Mouse (Mus musculus): ENCODE measurements at regions not wholly inside any gene's neighbourhood (a gene's known extent, or its start where the extent isn't known, plus 50 kb on each side); places are given as distances from the start of the nearest gene placed in this dataset.
A peak's percentile ranks its signal among the peaks of the same experiment; 100 is the strongest.

DNA sequence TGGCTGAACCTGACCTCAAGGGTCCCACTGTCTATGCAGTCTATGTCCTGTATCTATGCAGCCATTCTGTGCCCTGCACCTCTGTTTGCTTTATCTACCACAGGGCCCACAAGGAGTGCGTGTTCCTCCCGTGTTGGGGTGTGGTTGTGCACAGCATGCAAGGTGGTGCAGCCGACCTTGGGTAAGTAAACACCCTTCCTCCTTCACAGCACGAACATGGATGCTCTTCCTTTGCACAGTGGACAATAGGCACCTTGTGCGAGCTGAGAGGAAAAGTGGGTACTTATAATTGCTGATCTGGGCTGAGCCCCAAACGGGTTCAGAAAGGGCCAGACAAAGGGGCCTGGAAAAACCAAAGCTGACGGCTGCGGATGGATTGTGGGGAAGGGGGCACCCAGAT, 91.3 kb upstream of the 1600014C23Rik start:
- DNase-seq (ENCODE audit: low read depth, low spot score): no peak

DNA sequence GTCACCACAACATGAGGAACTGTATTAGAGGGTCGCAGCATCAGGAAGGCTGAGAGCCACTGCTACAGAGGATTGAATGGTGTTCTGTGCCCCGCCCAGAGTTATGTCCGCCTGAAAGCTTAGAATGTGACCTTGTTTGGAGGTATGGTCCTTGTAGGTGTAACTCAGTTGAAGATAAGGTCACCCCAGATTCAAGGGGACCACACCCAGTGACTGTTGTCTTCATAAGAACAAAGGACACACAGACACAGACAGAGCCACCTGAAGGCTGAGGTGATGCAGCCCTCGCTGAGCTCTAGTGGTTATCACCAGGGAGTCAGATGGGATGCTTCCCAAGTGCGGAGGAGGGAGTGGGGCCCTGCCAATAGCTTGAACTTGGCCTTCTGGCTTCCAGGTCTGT, 89.9 kb upstream of the 1600014C23Rik start:
- no peak for DNase-seq (ENCODE audit: low read depth, low spot score)

DNA sequence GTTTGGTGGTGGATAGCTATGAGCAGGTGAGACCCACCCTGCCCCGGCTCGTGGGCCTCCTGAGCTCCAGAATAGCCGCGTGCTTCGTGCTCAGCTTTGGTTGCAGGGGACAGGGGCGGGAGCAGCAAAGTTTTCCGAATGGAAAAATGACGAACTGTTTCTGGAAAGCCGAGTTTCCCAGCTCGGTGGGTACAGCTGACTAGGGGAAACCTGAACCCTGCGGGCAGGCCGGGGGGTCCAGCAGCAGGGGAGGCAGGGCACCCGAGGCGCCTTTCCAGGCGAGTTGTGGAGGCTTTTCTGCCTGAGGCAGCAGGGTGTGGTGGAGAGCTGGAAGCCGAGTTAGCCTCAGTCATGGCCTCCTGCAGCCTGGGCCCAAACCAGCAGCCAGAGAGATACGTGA, 88.8 kb upstream of the 1600014C23Rik start:
- DNase-seq (ENCODE audit: low read depth, low spot score): no peak

DNA sequence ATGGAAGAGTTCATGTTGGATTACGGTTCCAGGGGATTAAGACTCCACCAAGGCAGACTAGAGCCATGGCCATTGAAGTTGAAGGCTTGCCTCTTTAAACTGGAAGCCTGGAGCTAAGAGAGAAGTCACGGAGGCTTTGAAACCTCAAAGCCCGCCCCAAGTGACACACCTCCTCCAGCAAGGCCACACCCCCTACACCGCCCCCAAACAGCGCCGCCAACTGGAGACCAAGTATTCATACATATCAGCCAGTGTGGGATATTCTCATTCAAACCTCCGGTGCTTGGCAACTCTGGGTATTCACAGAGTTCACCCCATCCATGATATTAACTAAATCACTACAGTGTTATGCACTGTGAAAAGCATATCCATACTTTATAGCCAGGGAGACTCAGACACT, 87.7 kb upstream of the 1600014C23Rik start:
- DNase-seq (ENCODE audit: low read depth, low spot score): no peak

DNA sequence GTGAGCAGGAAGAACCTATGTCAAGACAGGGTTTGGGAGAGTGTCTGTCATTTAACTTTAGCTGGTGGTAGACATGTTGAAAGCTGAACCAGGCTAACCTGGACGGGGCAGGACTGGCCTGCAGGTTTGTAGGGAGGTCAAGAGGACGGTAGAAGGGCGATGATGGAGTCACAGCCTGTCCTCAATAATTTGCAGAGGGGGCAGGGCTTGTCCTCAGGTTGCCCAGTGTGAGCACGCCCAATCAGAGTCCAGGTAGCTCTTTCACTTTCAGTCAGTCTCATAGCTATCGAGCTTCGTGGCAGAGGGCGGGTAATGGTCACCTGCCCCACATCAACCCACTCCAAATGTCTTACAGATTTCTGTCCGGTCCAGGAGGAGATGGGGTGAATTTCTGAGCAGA, 85.5 kb upstream of the 1600014C23Rik start:
- DNase-seq (ENCODE audit: low read depth, low spot score): no peak

DNA sequence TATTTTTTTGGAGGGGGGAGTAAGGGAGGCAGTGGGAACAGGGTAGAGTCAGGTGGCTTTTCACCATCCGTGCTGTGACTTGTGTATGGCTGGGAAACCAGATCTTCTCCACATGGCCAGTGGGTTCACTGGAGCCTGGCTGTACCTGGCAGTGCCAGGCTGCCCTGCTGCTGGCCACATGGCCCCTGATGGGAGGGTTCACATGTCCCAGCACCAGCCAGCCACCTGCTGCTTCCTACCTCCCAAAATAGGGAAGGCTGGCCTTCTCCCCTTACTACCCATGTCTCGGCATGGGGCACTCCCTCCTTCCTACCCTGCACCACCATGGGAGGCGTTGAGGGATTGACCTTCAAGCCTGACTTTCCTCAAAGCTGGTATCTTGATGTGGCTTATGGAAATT, 82.9 kb upstream of the 1600014C23Rik start:
- peak; percentile 98 for DNase-seq (ENCODE audit: low read depth, low spot score)

DNA sequence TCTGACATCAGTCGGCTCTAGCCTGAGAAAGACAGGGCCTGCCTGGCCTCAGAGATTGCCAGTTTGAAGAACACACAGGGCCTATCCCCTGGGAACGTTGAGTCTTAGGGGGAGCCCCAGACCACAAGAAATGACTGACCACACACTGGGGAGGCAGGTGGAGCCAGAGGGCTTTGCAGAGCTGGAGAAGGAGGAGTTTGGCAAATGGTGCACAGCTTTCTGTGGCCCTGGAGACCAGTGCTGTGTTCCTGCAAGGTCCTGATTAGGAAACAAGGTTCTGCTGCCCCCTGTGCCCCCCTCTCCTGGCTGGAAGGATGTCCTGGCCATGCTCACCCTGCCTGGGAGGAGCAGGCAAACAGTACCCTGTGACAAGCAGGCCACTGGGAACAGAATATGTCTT, 82.2 kb upstream of the 1600014C23Rik start:
- DNase-seq (ENCODE audit: low read depth, low spot score): peak; percentile 93

DNA sequence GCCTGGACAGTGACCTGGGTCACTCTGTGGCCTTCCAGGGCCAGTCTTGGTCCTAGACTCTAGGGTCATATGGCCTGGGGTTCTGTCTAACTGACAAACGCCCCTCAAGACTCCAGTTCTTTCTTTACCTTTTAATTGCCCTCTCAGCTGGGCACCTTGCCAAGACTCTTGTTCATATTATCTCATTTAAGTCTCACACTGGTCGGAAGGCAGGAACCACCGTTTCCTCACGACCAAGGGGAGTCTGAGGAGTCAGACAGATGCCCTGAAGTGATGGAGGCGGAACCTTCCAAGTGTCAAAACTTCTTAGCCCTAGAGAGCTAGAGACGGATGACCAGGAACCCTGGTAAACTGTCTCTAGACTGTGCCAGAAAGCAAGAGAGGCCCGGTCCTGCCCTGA, 81.7 kb upstream of the 1600014C23Rik start:
- DNase-seq (ENCODE audit: low read depth, low spot score): no peak

DNA sequence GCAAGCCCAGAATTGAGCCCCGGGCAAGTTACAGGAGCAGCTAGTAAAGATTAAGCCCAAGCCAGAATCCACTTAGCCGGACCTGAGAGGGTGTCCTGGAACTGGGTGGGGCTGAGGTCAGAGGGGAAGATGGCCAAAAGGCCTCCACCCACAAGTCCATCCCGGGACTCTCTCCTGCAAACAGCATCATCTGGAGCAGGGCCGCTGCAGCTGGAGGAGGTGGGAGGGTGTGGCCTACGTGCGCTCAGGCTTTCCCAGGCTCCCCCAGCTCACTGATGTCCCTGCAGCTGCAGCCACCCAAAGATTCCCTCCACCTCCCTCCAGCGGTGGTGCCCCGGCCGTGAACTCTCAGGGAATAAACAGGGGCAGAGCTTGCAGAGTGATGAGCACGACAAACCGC, 80.9 kb upstream of the 1600014C23Rik start:
- peak; percentile 81 for DNase-seq (ENCODE audit: low read depth, low spot score)

DNA sequence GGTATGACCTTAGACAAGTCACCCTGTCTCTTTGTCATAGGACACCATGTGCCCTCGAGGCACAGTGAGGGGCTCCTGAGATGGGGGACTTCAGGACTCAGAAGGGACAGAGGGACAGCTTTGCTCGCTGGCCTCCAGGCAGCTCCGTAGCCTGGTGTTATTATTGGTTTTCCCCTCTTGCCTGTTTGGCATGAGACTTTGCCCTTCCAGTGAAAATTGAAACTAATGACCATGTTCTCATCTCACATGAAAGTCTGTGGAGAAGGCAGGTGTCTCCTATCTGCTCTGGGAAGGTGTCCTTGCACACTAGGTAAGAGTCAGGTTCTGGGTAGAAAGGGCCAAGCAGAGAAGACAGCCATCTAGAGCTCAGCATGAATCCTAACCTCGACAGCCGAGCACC, 80.3 kb upstream of the 1600014C23Rik start:
- DNase-seq (ENCODE audit: low read depth, low spot score): peak; percentile 66

DNA sequence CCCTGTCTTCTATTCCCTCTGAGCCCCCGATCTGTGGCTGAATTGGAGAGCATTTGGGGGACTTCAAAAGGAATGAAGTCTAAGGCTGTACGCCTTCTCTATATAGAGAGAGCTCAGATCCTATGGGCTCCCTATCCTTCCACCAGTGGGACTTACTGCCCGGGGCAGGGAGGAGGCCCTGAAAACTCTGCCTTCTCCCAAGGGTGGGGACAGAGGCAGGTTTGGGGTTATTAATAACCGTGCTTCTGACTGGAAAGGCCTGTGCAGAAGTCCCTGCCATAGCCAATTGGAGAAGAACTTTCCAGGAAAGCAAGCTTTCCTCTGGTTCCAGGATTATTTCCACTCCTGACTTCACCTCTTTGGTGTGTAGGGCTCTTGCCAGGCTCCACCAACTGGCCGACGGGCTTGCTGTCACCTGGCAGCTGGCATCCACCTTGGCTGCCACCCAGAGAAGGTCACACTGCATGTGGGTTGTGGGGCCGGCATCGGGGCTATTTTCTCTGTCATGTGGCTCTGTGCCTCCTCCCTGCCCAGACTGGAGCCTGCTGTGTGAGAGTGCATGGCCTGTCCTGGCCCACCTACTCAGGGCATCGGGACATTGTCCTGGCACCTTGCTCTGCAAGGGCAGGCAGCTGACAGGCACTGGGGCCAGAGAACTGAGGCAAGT, 78.8 kb upstream of the 1600014C23Rik start:
- peak; percentile 97 for DNase-seq (ENCODE audit: low read depth, low spot score)

DNA sequence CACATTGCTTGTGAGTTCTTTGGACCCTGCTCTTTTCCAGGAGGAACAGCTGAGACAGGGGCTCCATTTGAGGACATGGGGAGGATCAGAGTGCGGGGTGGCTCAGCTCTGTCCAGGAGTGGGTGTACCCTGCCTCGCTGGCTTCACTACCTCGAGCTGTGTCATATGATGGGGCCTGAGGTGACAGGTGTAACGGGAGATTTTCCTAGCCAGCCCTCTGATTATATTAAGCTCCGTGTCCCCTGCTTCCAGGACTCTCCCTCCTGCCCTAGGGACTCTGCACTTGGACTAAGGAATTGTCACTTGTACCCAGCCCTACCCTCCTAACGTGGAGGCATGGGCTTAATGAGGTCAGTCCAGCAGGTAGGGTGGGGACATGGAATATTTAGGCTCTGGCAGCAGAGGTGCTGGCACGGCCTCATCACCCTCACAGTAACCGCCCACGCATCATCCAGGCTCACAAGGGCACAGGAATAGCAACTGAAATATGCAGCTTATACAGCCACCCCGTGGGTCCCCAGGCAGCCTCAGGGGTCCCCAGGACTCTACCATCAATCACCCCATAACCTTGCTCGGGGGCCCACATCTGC, 78.1 kb upstream of the 1600014C23Rik start:
- DNase-seq (ENCODE audit: low read depth, low spot score): peak; percentile 70

DNA sequence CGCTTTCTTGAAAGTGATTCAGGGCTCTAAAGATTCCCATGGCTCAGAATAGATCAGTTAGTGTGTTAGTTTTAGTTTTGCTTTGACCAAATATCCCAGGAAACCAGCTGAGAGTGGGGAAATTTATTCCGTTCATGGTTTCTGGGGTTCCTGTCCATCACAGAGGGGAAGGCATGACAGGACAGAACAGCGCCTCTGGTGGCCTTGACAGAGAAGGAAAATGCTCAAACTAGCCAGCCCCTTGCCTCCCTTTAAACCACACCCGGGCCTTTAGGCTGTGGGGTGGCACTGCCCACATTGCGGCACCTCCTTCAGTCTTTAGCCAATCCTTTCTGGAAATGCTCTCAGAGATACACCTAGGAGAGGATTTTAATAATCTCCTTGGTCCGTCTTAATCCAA, 76.1 kb upstream of the 1600014C23Rik start:
- no peak for DNase-seq (ENCODE audit: low read depth, low spot score)

DNA sequence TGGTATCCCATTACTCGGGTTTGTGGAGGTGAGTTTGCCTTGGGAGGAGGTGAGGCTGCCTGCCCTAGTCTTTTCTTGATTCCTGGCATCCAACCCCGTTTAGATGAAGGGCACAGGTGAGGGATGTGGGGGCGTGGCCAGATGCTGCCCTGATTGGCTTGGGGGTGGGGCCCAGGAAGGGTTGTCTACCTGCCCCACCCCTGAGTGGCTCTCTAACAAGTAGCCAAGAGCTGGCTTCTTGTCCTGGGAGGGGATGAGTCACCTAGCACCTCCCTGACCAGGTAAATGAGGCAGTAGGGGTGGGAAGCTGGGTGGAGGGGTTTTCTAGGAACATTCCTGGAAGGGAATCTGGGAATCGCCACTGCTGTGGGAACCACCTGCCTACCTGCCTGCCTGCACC, 74.7 kb upstream of the 1600014C23Rik start:
- DNase-seq (ENCODE audit: low read depth, low spot score): no peak

DNA sequence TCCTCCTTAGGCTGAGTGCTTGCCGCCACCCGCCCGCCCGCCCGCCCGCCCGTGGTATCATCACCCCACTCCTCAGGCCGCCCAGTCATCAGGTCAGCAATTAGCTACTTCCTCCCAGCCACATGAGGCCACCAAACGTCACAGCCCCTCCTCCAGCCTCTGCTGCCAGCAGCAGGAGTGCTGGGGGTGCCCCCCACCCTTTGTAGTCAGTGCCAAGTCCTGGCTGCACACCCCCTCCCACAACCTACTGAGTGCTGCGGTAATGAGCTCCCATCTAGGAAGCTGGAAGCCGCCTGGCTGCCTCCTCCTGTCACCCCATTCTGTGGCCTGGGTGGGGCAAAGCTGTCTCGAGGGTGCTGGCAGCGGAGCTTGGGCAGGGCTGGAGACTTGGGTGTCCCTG, 73.8 kb upstream of the 1600014C23Rik start:
- DNase-seq (ENCODE audit: low read depth, low spot score): no peak

DNA sequence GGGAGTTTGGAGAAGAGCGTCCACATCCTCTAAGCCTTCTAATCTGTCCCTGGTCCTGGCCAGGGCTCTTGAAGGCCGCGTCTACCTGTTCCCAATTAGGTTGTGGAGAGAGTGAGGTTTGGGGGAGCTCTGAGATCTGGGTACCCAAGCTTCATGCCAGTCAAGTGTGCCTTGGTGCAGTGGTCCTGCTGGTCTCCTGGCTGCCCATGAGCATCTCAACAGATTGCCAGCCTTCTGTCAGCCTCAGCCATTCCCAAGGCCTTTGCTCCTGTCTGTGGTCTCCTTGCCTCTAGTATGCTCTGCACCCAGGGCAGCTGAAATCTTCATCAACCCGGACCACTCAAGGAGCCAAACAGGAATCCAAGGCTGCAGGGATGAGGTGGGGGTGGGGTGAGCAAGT, 73.2 kb upstream of the 1600014C23Rik start:
- DNase-seq (ENCODE audit: low read depth, low spot score): no peak

DNA sequence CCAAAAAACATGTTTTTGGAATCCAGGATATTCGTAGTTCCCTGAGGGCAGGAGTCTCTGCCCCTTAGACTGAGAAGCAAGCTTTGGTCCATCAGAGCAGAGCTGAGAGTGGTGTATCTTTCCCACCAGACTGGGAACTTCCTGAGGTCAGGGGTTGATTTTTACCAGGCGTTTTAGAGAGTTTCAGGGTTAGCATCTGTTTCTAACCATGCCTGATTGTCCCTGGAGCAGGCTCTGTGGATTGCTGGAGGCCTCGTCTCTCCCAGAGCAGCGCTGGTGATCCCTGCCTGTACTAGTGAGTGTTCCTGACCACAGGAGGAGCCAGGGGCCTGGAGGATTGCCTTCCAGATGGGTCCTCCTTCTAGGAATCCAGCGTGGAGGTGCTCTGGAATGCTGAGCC, 72.8 kb upstream of the 1600014C23Rik start:
- DNase-seq (ENCODE audit: low read depth, low spot score): no peak

DNA sequence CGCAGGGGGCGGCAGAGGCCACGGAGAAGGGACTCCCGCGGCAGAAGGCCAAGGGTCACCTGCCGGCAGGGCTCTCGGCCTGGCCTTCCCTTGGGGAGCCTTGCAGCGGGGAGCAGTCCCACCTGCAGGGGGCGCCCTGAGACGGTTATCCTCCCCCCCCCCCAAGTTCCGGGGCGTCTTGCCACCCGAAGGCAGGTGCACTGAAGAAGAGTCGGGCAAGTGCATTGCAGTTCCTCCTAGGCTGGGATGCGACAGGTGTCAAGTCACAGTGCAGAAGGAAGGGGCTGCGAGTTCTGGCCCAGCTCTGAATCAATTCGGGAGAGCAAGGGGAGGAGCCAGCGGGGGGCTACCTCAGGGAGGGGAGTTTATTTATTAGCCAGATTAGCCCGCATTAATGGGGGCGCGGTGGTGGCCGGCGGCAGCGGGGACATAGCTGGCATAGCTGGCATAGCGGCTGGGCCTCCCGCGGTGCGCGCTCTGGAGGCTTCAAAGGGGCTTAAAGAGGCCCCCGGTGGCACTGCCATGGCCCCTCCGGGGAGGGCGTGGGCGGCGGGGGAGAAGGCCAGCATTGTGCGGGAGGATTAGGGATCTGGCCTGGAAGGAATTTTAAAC, 71.9 kb upstream of the 1600014C23Rik start:
- DNase-seq (ENCODE audit: low read depth, low spot score): peak; percentile 51

DNA sequence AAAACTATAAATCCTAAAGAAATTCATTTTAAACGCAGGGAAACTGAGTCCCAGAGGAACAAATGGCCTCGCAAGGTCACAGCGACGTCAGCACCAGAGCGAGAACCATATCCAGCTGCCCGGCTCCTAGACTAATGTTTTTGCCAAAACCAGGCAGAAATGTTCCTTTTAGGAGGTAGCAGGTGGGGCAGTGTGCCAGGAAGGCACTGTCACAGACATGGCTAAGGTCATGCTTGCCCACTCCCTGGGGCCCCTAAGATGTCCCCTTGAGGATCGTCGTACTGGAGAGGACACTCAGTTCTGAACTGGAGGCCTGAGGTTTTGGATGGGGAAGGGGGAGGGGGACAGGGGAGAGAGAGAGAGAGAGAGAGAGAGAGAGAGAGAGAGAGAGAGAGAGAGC, 69.7 kb upstream of the 1600014C23Rik start:
- no peak for DNase-seq (ENCODE audit: low read depth, low spot score)

DNA sequence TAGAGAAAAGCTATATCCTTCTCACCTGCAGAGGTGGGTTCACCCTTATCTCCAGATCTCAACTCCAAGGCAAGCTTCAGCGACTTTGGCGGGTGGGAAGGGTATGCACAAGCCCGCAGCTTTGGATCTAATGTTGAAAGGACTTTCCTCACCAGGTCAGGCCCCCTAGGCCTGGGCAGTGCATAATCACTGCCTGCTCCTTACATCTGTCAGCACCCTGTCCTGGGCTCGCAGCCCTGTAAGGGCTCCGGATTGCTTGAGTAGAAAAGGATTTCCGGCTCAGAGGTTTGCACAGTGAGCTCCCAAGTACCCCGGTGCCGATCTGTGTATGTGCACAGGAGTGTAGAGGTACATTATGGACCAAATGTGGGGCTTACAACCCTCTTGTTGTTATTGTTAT, 68.8 kb upstream of the 1600014C23Rik start:
- DNase-seq (ENCODE audit: low read depth, low spot score): no peak

DNA sequence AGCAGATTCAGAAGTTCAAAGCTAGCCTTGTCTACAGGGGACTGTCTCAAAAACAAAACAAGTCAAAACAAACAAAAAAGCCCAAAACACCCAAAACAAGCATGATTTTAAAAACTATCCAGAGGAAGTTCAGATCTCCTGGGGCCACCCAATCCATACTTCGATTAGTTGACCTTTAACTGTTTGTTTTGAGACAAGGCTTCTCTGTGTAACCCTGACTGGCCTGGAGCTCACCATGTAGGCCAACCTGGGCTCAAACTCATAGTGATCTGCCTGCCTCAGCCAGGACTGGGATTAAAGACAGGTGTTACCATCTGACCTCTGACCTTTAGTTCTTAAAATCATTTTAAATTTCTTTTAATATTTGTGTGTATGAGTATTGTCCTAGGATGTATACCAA, 66.1 kb upstream of the 1600014C23Rik start:
- DNase-seq (ENCODE audit: low read depth, low spot score): no peak

DNA sequence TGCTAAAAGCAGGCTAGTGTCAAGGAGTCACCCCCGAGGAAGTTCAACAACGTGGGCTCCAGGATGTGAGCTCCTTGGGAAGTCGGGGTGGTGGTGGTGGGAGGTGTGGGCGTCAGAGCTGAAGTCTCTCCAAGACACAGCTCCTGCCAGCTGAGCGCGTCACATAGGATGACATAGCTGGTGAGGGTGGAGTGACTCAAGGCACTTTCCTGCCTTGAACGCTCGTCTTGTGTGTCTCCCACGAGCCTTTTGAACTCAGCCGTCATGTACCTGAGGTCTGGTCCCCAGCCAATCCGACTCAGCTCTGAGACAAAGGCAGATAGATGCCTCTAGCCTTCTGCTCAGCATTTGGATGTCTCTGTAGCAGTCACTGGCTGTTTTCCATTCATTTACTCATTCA, 65.4 kb upstream of the 1600014C23Rik start:
- no peak for DNase-seq (ENCODE audit: low read depth, low spot score)

DNA sequence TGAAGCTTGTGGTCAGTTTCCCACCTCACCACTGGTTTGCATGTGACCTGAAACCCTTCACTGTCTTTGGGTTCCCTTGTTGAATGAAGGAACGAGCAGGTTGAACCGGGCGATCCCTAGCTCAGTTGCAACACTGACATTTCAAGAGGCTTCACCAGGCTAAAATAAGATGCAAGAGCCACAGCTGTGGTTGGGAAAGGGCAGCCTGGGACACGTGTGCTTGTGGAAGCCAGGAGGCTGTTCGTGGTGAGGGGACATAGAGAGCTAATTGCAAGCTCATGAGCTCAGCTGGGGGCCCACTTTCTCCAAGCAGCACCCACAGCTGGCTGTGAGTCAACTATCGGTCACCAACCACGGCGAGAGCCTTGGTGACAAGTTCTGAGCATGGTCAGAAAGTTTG, 64.8 kb upstream of the 1600014C23Rik start:
- DNase-seq (ENCODE audit: low read depth, low spot score): peak; percentile 84

Measured in skeletal muscle tissue, adult 2 months (tissue).